Mouse (Mus musculus) embryonic facial prominence, embryonic 10.5 days (tissue): ENCODE measurements around the gene Anxa1. TPM values are rescaled to one million over a fixed set of nuclear protein-coding genes. Genes with fewer than 3 reads are reported as not detected.

Source experiments
- DNase-seq: peaks from one replicate; pipeline ENCODE4 v3.0.0-alpha.2; 2017; ENCODE audit warnings: low spot score
- H3K27ac ChIP-seq: fragments of 300-500 bp; sonication (generic); replicated peaks from 2 replicates; pipeline ENCODE4 v1.5.1; 2016; ENCODE audit warnings: mild to moderate bottlenecking
- H3K27me3 ChIP-seq: fragments of 300-500 bp; sonication (generic); replicated peaks from 2 replicates; pipeline ENCODE4 v1.6.1; 2016; ENCODE audit warnings: low read depth, mild to moderate bottlenecking; ENCODE audit not compliant: poor library complexity, severe bottlenecking
- H3K36me3 ChIP-seq: fragments of 300-500 bp; sonication (generic); replicated peaks from 2 replicates; pipeline ENCODE4 v1.6.1; 2016; ENCODE audit warnings: mild to moderate bottlenecking, moderate library complexity
- H3K4me1 ChIP-seq: fragments of 300-500 bp; sonication (generic); 2 replicates; pipeline ENCODE4 v1.6.1; 2016
- H3K4me3 ChIP-seq: fragments of 300-500 bp; sonication (generic); 2 replicates; pipeline ENCODE4 v1.5.1; 2016; ENCODE audit warnings: mild to moderate bottlenecking, moderate library complexity
- H3K9me3 ChIP-seq: fragments of 300-500 bp; sonication (generic); 2 replicates; pipeline ENCODE4 v1.6.1; 2016; ENCODE audit warnings: mild to moderate bottlenecking
- WGBS: fragments of 180-500 bp; shearing (Covaris S2); methylation state at CpG from one replicate; pipeline ENCODE4 v1.1.7; 2016; 5-methylcytosine and 5-hydroxymethylcytosine counted together
- polyA plus RNA-seq: library from polyadenylated mRNA; unstranded; fragments of >200 nt; fragmentation: Nextera tagmentation; extraction: Ambion mirVana; gene quantifications from 2 replicates; pipeline ENCODE4 v1.2.1, GENCODE M21; 2016

The Anxa1 gene
- polyA plus RNA-seq, 1 experiment from 2014 or later: 4.3 TPM

DNA sequence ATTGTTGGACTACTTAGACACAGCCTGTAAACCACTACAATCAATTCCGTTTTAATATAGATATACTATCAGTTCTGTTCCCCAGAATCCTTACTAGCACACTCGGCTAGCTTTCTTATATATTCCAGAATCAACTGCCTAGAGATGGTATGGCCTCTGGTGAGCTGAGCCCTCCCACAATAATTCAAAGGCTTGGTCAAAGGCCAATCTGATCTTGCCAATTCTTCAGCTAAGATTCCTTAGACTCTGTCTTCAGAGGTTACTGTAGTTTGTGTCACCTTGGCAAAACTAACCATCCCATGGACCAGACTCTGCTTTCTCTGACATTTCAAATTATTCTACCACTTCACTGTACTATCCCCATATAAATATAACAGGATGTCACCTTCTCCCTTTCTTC is 25.4 kb downstream of the Anxa1 start:
- no peaks in the 10 kb centered on the region for H3K36me3 ChIP-seq
- H3K4me1 ChIP-seq: no peaks in the 10 kb centered on the region
- H3K4me3 ChIP-seq: no peak overlapping the region
- 81% methylated on average over 2 of the region's 2 CpGs for WGBS
- no peaks in the 10 kb centered on the region for H3K9me3 ChIP-seq
- H3K27me3 ChIP-seq: no peaks in the 10 kb centered on the region
- DNase-seq: no peak
- no peak overlapping the region for H3K27ac ChIP-seq

DNA sequence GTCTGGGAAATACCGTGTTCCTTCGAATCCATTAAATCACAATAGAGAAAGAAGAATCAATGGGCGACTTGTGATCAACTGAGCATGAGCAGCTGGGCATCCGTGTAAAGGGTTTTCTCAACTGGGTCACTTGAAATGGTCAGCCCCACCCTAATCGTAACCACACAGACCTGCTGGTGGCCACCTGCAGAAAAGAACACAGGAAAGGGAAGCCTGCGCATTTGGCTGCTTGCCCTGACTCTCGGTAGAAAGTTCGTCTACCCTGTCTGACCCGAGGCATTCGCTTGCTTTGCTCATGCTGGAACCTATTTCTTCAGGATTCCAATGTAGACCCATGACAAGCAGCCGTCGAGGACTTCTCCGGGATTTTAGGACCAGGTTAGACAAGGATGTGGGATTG is 25.8 kb downstream of the Anxa1 start:
- H3K27ac ChIP-seq: no peak overlapping the region
- DNase-seq: no peak
- WGBS: 91% methylated on average over 13 of the region's 13 CpGs
- no peak overlapping the region for H3K4me3 ChIP-seq
- no peaks in the 10 kb centered on the region for H3K36me3 ChIP-seq
- no peaks in the 10 kb centered on the region for H3K4me1 ChIP-seq
- H3K27me3 ChIP-seq: no peaks in the 10 kb centered on the region
- H3K9me3 ChIP-seq: no peaks in the 10 kb centered on the region

DNA sequence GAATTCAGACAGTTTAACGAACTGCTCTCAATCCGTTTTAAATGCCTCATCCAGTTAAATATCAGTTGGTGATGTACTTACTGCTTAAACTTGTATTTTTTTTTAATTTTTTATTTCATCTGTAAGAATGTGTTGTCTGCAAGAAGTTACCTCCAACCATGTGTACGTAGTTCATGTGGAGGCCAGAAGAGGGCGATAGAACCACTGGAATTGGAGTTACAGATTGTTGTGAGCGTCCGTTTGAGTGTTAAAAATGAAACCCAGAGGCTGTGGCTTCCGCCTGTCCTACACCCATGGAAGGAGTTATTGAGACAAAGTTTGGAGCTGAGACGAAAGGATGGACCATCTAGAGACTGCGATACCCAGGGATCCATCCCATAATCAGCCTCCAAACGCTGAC is 27.5 kb downstream of the Anxa1 start:
- Histone ChIP-seq H3K4me3 (no peak overlapping the region), H3K36me3 (no peaks in the 10 kb centered on the region), H3K4me1 (no peaks in the 10 kb centered on the region), H3K27me3 (no peaks in the 10 kb centered on the region), H3K27ac (no peak overlapping the region), H3K9me3 (no peaks in the 10 kb centered on the region)
- DNase-seq: peak; percentile 20
- WGBS: 70% methylated on average over 10 of the region's 10 CpGs

DNA sequence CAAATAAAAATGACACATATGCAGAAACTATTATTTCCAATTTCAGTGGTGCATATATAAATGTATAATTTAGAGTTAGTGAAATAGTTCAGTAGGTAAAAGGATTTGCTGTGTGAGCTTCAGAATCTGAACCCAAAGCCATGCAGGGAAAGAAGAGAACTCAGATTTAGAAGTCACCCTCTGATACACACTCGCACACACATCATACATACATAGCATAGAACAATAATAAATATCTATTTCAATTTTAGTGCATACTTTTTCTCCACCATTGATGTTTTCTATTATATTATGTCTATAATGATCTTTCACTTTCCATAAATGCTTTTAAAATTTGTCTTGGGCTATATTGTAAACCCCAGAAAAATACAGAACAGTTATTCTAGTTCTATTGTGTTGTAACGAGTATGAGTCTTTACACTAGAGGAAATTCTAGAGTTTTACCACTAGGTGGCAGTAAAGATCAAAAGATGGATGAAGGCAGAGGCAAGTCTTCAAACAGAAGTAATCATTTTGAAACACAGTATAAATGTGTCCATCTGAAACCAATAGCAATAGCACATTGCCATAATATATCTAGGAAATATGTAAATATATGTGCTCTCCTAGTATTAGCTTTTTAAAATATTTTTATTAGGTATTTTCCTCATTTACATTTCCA is 28.7 kb downstream of the Anxa1 start:
- 51% methylated on average over 2 of the region's 2 CpGs for WGBS
- DNase-seq: no peak

DNA sequence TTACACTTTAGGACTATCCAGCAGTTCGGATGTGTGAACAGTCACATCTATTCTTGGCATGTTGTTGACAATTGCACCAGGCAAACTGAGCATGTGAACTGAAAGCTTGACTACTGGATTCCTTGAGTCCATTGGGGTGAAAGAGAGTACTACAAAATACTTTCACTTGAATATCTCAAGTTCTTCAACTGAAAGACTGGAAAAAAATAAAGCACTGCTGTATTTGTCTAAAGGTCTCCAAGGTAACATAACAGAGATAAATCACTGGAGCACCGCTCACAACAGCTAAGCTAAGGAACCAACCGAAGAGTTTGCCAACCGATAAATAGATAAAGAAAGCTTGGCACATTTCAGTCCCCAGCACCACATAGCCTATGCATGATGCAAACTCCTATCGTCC is 32.1 kb downstream of the Anxa1 start:
- Histone ChIP-seq H3K9me3 (no peaks in the 10 kb centered on the region), H3K27ac (no peak overlapping the region), H3K4me3 (no peak overlapping the region), H3K4me1 (no peaks in the 10 kb centered on the region), H3K27me3 (no peaks in the 10 kb centered on the region), H3K36me3 (no peaks in the 10 kb centered on the region)
- no peak for DNase-seq
- 83% methylated on average over 5 of the region's 5 CpGs for WGBS

More for the DNA sequence above, 28.7 kb downstream of the Anxa1 start:
- H3K4me3 ChIP-seq: no peak overlapping the region
- no peak overlapping the region for H3K27ac ChIP-seq
- no peaks in the 10 kb centered on the region for H3K9me3 ChIP-seq
- H3K27me3 ChIP-seq: no peaks in the 10 kb centered on the region
- no peaks in the 10 kb centered on the region for H3K36me3 ChIP-seq
- H3K4me1 ChIP-seq: no peaks in the 10 kb centered on the region

DNA sequence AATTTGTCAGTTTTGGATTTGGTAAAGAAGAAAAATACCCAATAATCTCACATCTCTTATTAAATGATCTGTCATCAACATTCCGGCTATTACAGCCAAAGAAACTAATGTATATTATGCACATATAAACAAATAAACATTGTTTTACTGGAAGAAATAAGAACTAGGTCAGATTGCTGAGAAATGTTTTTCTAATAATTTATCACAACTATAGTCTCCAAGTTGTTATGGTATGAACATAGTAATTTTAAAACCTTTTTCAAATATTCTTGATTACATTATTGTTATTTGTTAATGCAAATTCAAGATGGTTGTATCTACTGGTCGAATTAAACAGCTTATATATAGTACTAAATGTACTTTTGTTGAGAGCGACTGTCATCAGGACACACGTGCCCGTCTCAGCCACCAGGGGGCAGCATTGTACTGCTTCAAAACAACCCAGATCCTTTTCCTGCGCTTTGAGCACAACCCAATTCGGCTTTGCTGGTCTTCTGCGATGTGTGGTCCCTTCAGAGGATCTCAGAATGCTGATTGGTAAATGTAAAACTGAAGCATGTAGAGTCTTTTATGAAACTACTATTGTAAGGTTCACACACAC is 45.3 kb downstream of the Anxa1 start:
- Histone ChIP-seq H3K4me1 (no peaks in the 10 kb centered on the region), H3K4me3 (no peak overlapping the region), H3K9me3 (no peaks in the 10 kb centered on the region), H3K36me3 (no peaks in the 10 kb centered on the region), H3K27ac (no peak overlapping the region), H3K27me3 (no peaks in the 10 kb centered on the region)
- WGBS: 14% methylated on average over 8 of the region's 8 CpGs
- peak; percentile 84 for DNase-seq

DNA sequence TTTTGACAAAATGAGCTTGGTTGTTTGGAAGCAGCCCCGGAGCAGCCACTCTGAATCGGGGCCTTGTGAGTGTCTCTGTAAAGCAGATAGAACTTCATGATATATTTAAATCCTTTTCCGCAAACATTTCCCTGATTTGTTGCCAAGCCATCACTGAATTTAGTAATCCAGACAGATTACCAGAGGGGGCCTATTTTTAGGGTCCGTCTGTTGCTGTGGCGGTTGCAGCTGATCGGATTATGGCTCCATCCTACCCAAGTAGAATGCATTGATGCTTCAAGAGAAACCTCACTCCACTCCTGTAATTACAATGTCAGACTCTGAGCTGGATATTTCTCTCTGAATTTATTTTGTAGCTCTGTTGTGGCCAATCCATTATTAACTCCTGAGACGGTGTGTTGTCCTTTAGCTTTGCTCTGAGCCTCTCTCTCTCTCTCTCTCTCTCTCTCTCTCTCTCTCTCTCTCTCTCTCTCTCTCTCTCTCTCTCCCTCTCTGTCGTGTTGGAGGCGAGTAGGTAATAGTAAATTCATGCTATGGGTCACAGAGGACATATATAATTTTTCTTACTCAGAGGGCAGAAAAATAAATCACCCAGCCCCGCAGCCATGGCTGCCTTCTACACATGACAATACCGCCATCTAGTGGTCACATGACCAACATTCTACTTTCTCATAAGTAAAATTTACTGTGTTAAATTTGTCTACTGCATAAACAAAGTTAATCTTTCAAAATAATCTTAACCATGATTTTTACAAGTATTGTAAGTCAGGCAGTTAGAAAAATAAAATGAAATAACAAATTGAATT is 46.0 kb downstream of the Anxa1 start:
- peak; percentile 57 for DNase-seq
- H3K4me1 ChIP-seq: no peaks in the 10 kb centered on the region
- 55% methylated on average over 11 of the region's 11 CpGs for WGBS
- H3K4me3 ChIP-seq: no peak overlapping the region
- no peaks in the 10 kb centered on the region for H3K9me3 ChIP-seq
- H3K36me3 ChIP-seq: no peaks in the 10 kb centered on the region
- H3K27me3 ChIP-seq: no peaks in the 10 kb centered on the region
- no peak overlapping the region for H3K27ac ChIP-seq

DNA sequence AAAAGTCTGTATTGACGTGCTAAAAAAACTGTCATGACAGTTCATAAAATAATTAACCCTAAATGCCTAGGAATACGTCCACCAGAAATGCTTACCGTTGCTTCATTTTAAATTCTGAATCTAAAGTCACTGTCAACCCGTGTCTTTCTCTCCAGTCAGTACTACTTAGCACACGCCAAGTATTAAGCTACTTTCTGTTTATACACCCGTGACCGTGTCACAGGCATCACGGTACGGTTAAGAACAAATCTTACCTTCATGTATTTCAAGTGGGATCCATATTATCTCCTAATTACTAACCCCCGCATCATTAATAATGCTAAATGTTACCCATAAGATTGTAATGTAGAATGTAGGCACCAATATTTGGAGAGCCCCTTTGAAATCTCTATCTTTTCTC is 46.7 kb downstream of the Anxa1 start:
- 87% methylated on average over 10 of the region's 10 CpGs for WGBS
- Histone ChIP-seq H3K27ac (no peak overlapping the region), H3K4me3 (no peak overlapping the region), H3K9me3 (no peaks in the 10 kb centered on the region), H3K36me3 (no peaks in the 10 kb centered on the region), H3K27me3 (no peaks in the 10 kb centered on the region), H3K4me1 (no peaks in the 10 kb centered on the region)
- DNase-seq: no peak

Other genes starting within 250 kb of the Anxa1 start
- 3.6 and 13.1 TPM in 2 replicates for gene Aldh1a1, start 101.8 kb upstream of the Anxa1 start, polyA plus RNA-seq